Mouse (Mus musculus) brain, embryonic 14.5 days (tissue): Measurements from ENCODE around the gene Snx33. TPM values are rescaled to one million over a fixed set of nuclear protein-coding genes. Genes with fewer than 3 reads are reported as not detected.

Experiments
- DNase-seq: peaks from one replicate; pipeline ENCODE4 v3.0.0-alpha.2; 2011; ENCODE audit warnings: low read depth
- CTCF ChIP-seq: fragments of 200-500 bp; IDR thresholded peaks from 2 replicates; pipeline ENCODE4 v1.5.1; 2012; ENCODE audit warnings: inconsistent platforms, mild to moderate bottlenecking, moderate library complexity, borderline replicate concordance; ENCODE audit not compliant: insufficient read depth, insufficient read length; ENCODE audit errors: extremely low read depth
- POLR2A ChIP-seq: fragments of 200-500 bp; IDR thresholded peaks from 2 replicates; pipeline ENCODE4 v1.6.1; 2012; ENCODE audit warnings: mild to moderate bottlenecking, inconsistent platforms, borderline replicate concordance; ENCODE audit not compliant: poor library complexity, insufficient read depth, insufficient read length, severe bottlenecking; ENCODE audit errors: extremely low read depth
- polyA plus RNA-seq: library from polyadenylated mRNA; depleted of rRNA; stranded (reverse); fragments of >200 nt; gene quantifications from 2 replicates; pipeline ENCODE4 v1.2.3, GENCODE M21; 2012

Snx33 gene
- polyA plus RNA-seq, 1 experiment: 4.0 TPM

- no peak for DNase-seq
- no peak for TF ChIP-seq CTCF
- TF ChIP-seq POLR2A: no peak
Observed at GRCm38 (mm10) chr9:56900060-56900459, 28.1 kb downstream of the Snx33 start.

GRCm38 (mm10) chr9:56899409-56899808 lies 28.8 kb downstream of the Snx33 start:
- DNase-seq: no peak
- TF ChIP-seq CTCF: no peak
- no peak for TF ChIP-seq POLR2A

GRCm38 (mm10) chr9:56896779-56897178 lies 31.4 kb downstream of the Snx33 start:
- TF ChIP-seq CTCF (no peak), POLR2A (no peak)
- DNase-seq: no peak

- peak; percentile 42; the same call in 1 of the 2 replicates for TF ChIP-seq CTCF
- TF ChIP-seq POLR2A: no peak
- peak; percentile 61 for DNase-seq
Observed at GRCm38 (mm10) chr9:56894006-56894405, 34.2 kb downstream of the Snx33 start.

- no peak for DNase-seq
- TF ChIP-seq CTCF (no peak), POLR2A (no peak)
Observed at GRCm38 (mm10) chr9:56893313-56893712, 34.9 kb downstream of the Snx33 start.

DNA sequence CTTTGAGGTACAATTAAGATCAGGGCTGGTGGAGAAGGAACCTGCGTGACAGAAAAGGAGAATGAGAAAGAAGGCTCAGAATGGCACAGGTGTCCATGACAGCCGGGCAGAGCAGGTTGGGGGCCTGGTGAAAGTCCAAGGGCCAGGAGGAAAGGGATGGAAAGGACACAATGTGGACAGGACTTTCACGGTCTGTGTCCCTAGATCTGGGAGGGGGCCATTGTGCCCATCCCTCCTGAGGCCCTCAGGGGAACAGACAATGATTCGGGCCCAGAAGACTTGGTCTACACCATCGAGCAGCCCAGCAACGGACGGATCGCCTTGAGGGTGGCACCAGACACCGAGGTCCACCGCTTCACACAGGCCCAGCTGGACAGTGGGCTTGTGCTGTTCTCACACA lies 36.1 kb downstream of the Snx33 start:
- DNase-seq: no peak
- no peak for TF ChIP-seq POLR2A
- no peak for TF ChIP-seq CTCF

- DNase-seq: peak; percentile 91
- TF ChIP-seq POLR2A (no peak), CTCF (peak; percentile 86)
Observed at GRCm38 (mm10) chr9:56891517-56892011, 36.6 kb downstream of the Snx33 start.

DNA sequence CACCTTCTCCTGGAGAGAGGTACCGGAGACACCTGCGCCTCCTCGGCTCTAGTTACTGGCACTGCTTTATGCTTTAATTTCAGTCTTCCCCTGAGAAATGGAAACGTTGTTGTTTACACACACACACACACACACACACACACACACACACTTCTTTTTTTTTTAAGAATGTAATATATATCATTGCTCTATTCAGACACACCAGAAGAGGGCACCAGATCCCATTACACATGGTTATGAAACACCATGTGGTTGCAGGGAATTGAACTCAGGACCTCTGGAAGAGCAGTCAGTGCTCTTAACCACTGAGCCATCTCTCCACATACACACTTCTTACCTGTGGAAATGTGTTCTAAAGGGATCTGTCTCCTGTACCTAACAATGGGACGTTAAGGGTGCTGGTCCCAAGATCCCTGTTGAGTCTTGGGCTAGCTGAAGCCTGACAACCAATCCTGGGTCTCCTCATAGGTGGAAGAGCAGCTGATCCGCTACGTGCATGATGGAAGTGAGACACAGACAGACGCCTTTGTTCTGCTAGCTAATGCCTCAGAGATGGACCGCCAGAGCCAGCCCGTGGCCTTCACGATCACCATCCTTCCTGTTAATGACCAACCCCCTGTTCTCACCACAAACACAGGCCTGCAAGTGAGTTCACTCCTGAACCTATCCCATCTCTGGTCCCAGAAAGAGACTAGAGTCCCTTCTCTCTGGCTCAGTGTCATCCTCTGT lies 37.5 kb downstream of the Snx33 start:
- no peak for DNase-seq
- TF ChIP-seq CTCF (no peak), POLR2A (no peak)

DNA sequence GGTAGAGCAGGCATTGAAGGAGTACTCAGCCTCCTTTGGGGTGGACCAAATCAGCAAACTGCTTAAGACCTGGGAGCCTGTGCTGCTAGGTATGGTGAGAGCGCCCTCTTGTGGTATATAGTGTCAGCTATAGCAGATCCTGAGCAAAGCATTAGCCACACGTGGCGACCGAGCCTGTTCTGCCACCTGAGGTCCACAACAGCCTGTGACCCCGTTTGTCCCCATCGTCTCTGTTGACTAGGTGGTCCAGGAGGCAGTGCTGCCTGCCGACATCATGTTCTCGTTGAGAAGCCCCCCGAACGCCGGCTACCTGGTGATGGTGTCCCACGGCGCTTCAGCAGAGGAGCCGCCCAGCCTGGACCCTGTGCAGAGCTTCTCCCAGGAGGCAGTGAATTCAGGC lies 38.4 kb downstream of the Snx33 start:
- TF ChIP-seq CTCF (peak; percentile 89), POLR2A (no peak)
- DNase-seq: peak; percentile 92

DNA sequence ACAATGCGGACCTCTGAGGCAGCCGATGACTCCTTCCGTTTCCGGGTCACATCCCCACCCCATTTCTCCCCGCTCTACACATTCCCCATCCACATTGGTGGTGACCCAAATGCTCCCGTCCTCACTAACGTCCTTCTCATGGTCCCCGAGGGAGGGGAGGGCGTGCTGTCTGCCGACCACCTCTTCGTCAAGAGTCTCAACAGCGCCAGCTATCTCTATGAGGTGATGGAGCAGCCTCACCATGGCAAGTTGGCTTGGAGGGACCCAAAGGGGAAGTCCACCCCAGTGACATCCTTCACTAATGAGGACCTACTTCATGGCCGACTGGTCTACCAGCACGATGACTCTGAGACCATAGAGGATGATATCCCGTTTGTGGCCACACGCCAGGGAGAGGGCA lies 40.6 kb downstream of the Snx33 start:
- no peak for TF ChIP-seq CTCF
- no peak for TF ChIP-seq POLR2A
- no peak for DNase-seq

DNA sequence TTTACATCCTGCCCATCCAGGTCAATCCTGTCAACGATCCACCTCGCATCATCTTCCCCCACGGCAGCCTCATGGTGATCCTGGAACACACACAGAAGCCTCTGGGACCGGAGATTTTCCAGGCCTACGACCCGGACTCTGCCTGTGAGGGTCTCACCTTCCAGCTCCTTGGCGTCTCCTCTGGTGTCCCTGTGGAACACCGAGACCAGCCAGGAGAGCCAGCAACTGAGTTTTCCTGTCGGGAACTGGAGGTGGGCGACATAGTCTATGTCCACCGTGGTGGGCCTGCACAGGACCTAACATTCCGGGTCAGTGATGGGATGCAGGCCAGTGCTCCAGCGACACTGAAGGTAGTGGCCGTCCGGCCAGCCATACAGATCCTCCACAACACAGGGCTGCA lies 41.6 kb downstream of the Snx33 start:
- TF ChIP-seq POLR2A (no peak), CTCF (no peak)
- no peak for DNase-seq

- DNase-seq: no peak
Observed at GRCm38 (mm10) chr9:56886113-56886512, 42.1 kb downstream of the Snx33 start.

More at GRCm38 (mm10) chr9:56886113-56886512, 42.1 kb downstream of the Snx33 start:
- TF ChIP-seq CTCF: peak; percentile 60; the same call in 1 of the 2 replicates
- no peak for TF ChIP-seq POLR2A
